Mouse (Mus musculus): Measurements from ENCODE around the gene Vrk2.

Vrk2 gene

DNA sequence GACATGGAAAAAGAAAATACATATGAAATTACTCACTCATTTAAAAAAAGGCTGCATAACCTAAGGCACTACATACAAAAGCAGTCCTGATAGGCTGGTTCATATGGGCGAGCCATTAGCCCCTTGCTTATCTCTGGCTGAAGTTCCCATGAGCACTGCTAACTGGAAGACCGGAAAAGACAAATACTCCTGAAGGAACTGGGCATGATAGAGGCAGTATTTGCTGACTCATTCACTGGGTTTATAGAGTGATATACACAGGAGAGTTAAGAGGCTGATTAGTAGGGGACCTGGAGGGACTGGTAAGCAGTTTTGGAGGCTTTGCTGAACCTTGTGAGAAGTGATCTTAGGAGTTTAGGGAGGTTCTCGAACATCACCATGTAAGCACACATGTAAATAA, 42.2 kb downstream of the Vrk2 start:
- ATAC-seq (ENCODE audit: low TSS enrichment): no peak

DNA sequence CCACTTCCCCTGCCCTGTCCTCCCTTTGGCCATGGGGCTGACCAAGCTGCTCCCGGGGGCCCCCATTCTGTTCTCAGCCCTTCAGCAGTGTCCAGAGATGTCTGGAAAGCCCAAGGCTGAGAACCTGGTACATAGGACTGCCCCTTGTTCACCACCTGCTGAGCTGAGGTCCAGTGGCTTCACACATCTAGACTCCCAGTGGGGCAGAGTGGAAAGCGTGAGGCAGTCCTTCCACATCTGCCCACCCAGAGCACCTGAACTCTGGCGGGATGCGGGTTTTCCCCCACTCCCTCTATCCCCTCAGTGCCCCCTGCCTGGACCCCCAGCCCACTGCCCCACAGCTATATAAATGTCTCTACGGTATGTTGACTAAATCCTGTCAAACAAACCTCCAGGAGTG, 56.0 kb downstream of the Vrk2 start:
- ATAC-seq (ENCODE audit: low TSS enrichment): no peak

DNA sequence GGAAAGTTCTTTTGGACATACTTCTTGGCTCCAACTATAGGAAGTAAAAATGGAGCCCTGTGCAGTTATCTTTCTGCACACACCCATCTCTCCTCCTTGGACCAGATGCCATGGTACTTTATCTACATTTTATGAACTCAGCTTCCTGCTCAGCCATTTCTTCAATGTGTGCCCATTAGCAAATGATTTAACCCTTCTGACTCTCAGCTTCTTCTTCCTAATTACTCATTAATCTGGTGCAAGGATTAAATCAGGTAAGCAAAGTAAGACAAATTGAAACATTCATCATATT, 60.0 kb downstream of the Vrk2 start:
- no peak for ATAC-seq (ENCODE audit: low TSS enrichment)

DNA sequence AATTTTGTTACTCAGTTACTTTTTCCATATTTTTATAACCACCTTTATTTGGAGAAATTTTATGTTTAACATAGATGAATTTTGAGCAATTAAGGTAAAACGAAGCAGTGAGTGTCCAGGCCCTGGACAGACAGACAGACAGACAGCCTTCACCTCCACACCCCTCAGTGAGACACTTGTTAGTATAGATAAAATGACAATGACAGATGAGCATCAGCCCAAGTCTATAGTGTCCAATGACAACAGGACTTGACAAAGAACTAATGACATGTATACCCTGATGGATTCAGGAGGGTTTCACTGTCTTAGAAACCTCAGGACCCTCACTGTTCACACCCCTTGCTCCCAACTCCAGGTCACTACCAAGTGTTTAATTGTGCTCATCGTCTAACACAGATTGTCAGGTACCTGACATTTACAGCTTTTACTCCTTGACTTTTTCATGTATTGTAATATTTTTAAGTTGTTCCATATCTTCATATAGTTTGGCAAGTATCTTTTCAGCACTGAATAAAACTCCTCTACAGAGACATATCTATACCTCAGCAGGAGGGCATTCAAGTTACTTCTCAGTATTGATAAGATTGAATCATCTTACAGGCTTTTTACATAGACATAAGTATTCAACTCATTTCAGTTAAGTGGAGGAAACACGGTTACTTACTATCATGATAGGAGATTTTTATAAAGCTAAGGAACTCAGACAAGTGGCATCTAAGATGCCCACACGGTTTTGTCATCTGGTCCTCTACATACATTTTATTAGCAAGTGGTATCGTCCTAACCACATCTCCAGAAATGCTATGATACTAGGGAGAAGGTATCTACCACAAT, 60.6 kb downstream of the Vrk2 start:
- ATAC-seq (ENCODE audit: low TSS enrichment): no peak

DNA sequence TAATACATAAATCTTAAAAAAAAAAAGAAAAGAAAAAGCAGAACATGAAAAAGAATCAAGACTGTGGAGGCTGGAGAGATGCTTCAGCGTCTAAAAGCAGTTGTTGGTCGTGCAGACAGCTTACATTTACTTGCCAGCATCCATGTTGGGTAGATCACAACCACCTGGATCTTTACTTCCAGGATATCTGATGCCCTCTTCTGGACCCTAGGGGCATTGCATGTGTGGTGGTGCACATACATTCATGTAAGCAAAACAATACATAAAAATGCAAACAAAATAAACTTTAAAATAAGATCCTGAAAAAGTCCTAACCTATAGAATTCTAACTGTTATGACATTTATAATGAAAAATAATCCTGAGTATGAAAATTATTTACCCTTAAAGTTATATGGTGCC, 66.9 kb downstream of the Vrk2 start:
- ATAC-seq (ENCODE audit: low TSS enrichment): no peak

DNA sequence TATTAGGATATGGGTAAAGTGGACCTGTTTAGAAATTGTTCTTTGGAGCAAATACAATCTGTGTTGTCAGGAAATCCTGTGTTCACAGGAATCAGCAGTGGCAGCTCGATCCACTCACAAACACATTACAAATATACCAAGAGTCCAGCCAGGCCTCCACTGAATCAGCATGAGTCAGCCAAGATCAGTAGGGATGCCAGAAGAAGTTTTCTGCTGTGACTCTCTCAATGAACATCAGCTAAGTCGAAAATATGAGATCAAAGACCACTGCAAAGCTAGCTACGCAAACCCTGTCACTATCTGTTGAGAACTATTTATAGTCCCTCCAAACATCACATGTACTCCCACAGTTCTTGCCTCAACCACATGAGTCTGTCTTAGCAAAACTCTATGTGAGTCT, 74.8 kb downstream of the Vrk2 start:
- no peak for ATAC-seq (ENCODE audit: low TSS enrichment)

DNA sequence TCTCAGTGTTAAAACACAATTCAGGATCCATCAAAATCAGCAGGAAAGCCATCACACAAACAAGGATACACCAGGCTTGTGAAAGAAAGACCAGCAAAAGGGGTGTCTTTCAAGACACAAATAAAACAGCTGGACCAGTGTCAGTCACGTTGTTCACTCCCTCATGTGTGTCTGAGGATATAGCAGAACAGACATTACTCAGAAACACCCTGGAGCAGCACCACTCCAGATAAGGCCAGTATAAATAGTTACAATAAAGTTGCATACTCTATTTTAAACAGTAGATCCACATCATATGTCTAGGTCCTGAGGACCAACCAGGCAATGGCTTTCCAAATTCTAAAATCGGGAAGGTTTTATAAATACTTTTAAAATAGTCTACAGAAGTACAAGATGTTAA, 77.7 kb downstream of the Vrk2 start:
- ATAC-seq (ENCODE audit: low TSS enrichment): no peak

DNA sequence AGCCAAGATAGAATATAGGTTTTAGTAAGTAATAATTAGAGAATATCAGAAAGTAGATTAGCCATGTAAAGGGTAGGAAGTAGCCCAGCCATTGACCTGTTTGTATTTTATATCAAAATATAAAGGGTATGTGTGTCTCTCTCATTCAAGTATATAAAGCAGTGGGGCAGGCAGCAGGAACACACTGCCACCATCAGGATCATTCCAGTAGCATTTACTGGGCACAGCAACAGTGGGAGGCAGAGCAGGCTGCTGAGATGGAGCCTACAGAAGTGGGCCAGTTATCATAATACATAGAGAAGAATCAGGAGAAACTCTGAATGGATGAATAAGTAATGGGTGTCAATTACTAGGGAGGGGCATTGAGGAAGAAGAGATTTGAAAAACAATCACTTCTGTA, 80.1 kb downstream of the Vrk2 start:
- ATAC-seq (ENCODE audit: low TSS enrichment): peak; percentile 90

DNA sequence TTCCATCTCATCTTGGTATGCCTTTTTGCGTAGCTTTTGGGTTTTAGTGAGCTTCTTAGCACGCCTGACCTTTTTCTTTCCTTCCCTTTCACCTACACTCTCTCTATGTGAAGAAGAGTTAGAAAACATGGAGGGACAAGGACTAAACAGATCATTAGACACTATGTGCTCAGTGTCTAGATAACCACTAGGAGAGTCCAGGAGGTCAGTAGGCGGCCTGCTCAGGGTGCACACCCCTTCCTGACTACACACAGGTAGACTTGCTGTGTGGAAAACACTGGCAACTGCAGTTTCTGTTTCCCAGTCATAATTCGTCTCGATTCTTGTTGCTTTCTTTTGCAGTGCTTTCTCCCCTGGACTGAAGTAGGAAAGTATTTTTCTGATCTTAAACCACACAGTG, 97.8 kb downstream of the Vrk2 start:
- no peak for ATAC-seq (ENCODE audit: low TSS enrichment)

DNA sequence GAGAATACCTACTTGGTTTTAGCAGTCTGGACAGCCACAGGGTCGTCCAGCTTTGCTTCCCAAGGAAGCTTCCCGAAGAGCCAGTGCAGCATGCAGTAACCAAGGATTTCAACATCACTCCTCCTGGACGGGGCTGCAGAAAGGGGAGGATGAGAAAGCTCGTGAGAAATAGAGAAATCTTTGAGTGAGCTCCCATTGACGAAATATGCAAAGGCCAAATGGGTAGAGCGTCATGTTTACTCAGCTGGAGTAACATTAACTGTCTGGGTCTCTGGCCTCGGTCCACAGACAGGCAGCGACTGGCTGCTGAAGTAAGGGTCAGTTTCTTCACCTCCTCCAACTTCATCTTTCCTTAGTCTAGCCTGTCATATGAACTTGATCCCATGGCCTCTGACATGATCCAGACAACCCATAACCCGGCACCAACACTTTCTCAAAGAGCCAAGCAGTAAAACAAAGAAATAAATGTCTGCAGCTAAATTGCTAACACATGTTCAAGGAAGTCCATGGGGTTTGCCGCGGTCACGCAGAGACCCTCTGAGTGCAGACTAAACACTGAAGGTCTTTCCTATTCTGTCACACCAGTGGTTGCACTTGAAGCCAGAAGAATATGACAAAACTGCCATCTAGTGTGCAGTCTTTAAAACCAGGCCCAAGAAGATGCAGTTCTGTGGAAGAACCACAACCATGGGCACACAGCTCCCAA, 103.9 kb downstream of the Vrk2 start:
- ATAC-seq (ENCODE audit: low TSS enrichment): peak; percentile 98

DNA sequence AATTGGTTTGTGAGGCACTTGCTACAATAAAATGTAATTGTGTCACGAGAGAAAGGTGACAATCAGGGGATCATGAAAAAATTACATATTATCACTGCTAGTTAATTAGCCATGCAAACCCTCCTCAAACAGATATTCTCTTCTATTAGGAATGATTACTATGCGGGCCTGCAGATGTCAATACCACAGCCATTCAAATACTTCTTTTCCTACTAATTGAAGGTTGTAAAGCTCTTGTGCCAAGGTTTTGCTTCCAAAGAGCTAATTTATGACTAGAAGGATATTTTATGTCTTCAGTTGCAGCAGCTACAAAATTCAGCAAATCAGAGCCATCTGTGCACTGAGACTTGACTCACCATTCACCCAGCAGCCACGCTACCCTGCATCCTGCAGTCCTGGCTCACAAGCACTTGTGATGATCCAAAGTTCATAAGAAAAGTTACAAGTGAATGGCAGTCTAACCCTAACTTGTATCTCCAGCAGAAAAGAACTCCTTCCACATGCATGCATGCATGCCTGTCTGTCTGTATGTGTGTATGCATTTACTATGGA, 112.0 kb downstream of the Vrk2 start:
- peak; percentile 62 for ATAC-seq (ENCODE audit: low TSS enrichment)

DNA sequence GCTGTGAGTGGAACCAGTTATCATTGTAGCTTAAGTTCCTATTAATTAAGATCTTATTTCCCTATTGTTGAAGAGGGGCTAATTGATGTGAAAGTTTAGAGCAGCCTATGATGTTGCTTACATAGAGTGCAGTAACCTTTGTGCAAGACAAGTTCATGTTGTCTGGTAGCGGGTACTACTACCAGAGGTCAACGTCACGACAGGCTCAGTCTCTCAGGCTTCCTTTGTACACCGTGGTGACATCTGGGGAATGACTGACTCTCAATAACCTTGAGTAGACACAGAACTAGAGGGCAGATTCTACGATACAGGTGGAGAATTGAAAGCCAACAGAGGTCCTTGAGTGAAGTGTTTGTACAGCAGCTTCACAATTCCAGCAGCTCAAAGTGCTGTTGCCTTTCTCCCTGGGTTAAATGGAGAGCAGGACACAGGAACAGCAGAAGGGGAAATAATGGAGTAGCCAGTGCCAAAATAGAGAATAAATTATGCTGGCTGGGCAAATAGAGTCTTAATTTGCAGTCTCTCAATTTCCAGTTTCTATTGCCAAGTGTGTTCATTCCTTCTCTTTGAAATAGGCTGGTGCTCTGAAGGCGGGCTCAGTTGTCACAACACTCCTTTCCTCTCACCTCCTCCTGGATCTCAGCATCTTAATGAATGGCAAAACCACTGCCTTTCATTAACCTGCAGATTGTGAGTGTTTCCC, 116.6 kb downstream of the Vrk2 start:
- no peak for ATAC-seq (ENCODE audit: low TSS enrichment)

DNA sequence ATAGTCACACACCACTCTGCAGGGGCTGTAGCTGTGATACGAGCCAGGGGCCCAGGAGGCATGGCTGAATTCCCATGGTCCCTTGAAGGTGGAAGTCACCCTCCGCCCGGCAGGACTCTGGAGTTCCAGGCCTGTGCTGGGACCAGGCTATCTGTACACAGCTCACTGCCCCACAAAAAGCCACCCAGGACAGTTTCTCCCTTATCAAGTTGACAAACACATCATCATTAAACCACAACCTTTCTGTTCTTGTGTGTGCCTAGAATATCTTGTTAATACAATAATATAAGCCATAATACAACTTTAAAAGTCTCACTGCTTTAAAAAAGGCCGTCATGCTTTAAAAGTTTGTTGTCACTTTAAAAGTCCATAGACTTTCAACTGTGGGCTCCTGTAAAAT, 139.7 kb downstream of the Vrk2 start:
- no peak for ATAC-seq (ENCODE audit: low TSS enrichment)

DNA sequence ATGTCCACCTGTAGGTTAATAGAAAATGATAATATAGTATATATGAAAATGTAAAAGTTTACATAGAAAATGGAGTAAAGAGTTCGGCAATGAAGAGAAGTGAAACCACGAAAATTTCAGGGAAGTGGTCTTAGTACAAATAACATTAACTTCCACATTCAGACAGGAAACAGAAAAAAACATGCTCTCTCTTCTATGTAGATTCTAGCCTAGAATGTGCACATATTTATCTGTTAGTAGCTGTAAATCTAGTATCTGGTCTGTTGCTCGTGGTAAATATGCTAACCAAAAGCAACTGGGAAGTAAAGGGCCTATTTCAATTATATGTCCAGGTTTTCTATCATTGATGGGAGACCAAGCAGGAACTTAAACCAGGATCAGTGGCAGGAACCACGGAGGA, 141.1 kb downstream of the Vrk2 start:
- no peak for ATAC-seq (ENCODE audit: low TSS enrichment)

DNA sequence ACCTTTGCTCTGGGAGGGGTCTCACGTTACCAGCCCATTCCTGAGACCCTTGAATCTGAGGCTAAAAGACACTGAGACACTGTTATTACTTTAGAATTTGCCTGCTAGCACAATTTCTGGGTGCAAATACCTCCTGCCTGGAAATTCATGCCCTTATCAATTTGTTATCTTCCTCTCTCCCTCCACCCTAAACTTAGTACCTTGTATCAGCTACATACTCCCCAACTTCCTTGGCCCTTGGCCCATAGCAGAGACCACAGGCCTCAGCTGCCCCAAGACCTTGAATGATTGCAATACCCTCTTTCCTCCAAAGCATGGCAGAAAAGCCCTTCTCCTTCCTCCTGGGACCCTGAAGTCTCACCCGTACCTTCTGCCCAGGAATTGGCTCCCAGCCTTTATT, 142.6 kb downstream of the Vrk2 start:
- no peak for ATAC-seq (ENCODE audit: low TSS enrichment)

DNA sequence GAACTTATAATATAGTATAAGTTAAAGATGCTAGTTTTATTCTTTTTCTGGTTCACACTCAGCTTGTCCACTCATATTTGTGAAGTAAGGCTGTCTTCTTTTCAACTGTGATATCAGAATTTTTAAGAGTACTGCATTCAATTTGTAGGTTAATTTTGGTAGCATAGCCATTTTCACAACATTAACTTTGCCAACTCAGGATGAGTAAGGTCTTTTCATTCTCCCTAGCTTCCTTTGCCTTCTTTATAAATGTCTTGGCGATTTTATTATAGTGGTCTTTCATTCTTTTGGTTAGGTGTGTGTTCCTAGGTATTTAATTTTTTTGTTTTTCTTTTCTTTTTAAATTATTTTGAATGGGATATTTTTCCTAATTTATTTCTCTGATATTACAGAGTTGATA, 143.2 kb downstream of the Vrk2 start:
- ATAC-seq (ENCODE audit: low TSS enrichment): no peak

DNA sequence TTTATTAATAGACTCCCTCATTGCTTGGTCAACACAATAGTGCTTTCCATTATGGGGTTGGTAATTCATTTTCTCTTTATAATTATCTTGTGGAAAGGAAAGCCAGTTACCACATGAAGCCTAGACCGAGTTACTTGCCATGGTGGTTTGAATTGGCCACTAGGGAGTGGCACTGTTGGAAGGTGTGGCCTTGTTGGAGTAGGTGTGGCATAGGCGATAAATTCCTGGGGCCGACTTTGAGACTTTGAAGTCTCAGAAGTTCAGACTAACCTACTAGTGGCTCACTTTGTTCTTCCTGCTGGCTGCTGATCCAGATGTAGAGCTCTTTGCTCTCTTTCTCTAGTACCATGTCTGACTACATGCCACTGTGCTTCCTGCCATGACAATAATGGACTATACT, 144.0 kb downstream of the Vrk2 start:
- ATAC-seq (ENCODE audit: low TSS enrichment): no peak

DNA sequence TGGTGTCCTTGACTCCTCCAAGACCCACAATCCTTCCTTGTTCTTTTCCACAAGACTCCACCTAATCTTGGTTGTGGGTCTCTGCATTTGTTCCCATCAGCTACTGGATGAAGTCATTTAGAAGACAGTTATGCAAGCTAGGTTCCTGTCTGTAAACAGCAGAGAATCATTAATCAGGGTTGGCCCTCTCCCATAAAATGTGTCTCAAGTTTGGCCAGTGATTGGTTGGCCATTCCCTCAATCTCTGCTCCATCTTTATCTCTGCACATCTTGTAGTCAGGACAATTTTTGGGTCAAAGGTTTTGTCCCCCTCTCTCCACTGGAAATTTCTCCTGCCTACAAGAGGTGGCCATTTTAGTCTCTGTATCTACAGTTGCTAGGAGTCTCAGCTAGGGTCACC, 149.4 kb downstream of the Vrk2 start:
- no peak for ATAC-seq (ENCODE audit: low TSS enrichment)

DNA sequence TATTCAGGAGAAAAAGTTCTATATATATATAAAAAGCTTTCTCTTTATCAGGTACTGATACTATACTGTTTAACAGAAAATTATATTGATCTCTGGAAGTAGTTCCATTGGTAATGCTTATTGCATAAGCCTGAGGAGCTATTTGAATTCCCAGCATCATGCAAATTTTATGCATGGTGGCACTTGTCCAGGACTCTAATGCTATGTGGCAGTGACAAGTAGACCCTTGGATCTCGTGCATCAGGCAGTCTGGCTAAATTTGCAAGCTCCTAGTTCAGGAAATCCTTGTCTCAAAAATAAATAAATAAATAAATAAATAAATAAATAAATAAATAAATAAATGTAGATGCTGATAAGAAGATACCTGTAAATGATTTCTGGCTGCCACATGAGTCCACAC, 152.7 kb downstream of the Vrk2 start:
- ATAC-seq (ENCODE audit: low TSS enrichment): no peak

DNA sequence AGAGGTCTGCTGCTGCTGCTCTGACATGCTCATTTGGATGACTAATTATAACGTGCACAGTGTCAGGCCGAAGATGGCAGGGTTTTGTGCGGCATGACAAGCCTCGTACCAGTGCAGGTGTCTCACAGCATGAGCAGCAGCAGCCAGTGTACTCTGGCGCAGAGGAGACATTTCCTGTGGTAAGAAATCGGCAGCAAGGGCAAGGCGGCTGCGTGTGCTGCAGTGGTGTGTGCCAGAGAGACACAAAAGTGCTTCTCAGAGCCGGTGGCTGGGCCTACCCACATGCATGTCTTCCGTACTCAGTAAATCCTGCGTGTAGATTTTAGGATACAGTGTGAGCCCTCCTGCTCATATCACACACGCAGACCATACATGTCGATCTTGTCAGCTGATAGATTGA, 156.0 kb downstream of the Vrk2 start:
- peak; percentile 94 for ATAC-seq (ENCODE audit: low TSS enrichment)

DNA sequence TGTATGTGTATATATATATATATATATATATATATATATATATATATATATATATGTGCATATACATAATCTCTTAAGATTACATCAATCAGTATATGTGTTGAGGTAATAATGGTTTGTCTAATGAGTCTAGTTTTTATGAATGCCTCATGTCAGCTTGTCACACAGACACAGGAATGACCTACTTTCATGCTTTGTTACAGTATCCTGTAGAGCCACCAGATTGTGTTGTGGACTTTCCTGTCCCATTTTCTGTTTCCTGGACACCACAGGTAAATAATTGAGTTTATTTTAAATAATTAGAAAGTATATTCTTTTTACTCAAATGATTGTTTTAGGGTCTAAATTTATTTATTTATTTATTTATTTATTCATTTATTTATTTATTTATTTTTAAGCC, 159.6 kb downstream of the Vrk2 start:
- ATAC-seq (ENCODE audit: low TSS enrichment): no peak

DNA sequence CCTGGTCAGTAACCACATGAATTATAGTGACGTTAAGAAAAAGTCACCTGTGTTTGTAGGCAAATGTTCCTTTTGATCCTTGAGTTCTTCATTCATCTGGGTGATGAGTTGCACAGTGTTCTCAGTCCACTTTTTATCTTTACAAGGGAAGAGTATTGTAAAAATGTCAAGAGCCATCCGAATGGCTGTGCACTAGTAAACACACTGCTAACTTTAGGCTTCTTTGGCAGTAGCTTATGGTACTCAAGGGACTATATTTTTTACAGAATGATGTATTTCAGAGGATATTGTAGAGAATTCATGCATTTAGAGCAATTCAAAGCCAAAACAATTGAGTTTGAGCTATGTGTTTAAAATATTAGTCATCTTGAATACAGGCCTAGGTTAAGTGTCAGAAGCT, 172.3 kb downstream of the Vrk2 start:
- no peak for ATAC-seq (ENCODE audit: low TSS enrichment)

Data from frontal cortex, adult (tissue).